Mouse (Mus musculus): ENCODE data around the gene Mtnr1b.

Mtnr1b gene

DNA sequence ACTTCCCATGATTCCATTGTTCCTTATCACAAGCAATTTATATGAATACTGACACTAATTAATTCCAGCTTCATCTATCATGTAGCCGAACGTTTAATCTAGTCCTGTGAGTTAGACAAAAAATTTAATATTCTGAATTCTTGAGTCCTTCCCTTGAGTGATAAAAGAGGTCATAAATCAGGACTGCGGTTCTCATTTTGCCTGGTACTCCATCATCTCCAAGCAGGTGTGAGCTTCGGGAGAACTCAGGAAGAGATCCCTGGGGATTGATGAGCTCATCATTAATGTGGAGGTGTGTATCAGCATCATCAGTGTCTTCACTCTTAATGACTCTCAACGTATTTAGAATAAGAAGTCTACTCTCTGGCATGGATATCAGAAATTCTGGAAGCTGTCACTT is 74.0 kb downstream of the Mtnr1b start:
- no peak for DNase-seq

DNA sequence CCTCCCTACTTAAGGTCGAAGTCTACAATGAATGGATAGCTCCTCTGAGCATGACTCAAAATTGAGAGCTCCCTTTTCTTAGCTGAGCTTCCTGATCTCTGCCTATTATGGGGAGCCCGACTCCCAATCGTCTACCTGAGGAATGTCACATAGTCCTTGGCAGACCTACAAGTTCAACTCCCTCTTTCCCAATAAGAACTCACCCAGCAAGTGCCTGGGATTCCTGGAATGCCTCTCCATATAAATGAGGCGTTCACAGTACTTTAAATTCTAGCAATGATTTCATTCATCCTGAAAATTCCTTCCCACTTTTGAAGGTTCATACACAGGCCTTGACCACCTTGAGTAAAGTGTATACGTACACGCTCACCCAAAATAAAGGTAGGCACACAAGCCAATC is 79.9 kb downstream of the Mtnr1b start:
- DNase-seq = no peak

GRCm38 (mm10) chr9:15792076-15792475 is 82.3 kb downstream of the Mtnr1b start:
- no peak for DNase-seq

GRCm38 (mm10) chr9:15786610-15787009 is 87.7 kb downstream of the Mtnr1b start:
- DNase-seq = no peak

GRCm38 (mm10) chr9:15786192-15786591 is 88.2 kb downstream of the Mtnr1b start:
- no peak for DNase-seq

DNA sequence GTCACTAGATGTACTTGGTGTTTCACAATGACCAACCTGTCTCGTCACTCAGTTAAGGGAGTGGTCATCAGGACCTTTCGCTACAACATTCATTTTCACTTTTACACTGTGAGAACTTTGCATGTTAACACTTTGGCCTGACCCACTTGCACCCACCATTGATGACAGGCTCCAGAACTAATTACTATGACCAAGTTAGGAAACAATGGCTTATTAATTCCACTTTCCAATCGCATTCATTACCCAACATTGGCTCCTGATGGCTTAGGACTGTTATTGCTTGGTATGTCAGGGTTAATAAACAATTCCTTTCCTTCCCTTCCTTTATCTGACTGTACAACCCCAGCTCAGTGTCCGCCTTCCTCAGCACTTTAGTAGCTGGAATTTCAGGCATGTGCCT is 92.4 kb downstream of the Mtnr1b start:
- DNase-seq = no peak

- DNase-seq = no peak
Observed at GRCm38 (mm10) chr9:15774911-15775310, 99.4 kb downstream of the Mtnr1b start.
